Mouse (Mus musculus): ENCODE measurements around the gene Hs3st5. TPM values are rescaled to one million over a fixed set of nuclear protein-coding genes. Genes with fewer than 3 reads are reported as not detected.

Gene Hs3st5
- polyA plus RNA-seq, 1 experiment from 2014 or later = 1.4 TPM

GRCm38 (mm10) chr10:36493566-36493965 lies 13.0 kb upstream of the Hs3st5 start:
- 87% methylated on average over 1 of the region's 1 CpGs for whole genome bisulfite sequencing
- H3K4me2 ChIP-seq (ENCODE audit: low read depth, low read length, severe bottlenecking) = no peak overlapping the region
- no peak for ATAC-seq (replicated peaks; ENCODE audit: low FRiP score)

GRCm38 (mm10) chr10:36499713-36500112 lies 6.9 kb upstream of the Hs3st5 start:
- H3K36me3 ChIP-seq (ENCODE audit: control insufficient read depth, insufficient read depth, low read length) = no peaks in the 10 kb centered on the region
- H3K4me3 ChIP-seq (ENCODE audit: low read depth, low read length) = no peak overlapping the region
- no peak overlapping the region for H3K4me2 ChIP-seq (ENCODE audit: low read depth, low read length, severe bottlenecking)
- ATAC-seq (replicated peaks; ENCODE audit: low FRiP score) (no peak), DNase-seq (ENCODE audit: low spot score) (no peak)
- no peaks in the 10 kb centered on the region for H3K4me1 ChIP-seq (replicated peaks; ENCODE audit: control insufficient read depth, insufficient read depth, low read length)
- no peak overlapping the region for H3K9ac ChIP-seq (ENCODE audit: low read length)
- H3K9me3 ChIP-seq (ENCODE audit: control insufficient read depth, low read length) = no peaks in the 10 kb centered on the region
- WGBS = 95% methylated on average over 1 of the region's 1 CpGs
- no peaks in the 10 kb centered on the region for H3K27me3 ChIP-seq (ENCODE audit: control insufficient read depth, insufficient read depth, low read length)
- no peak overlapping the region for H3K27ac ChIP-seq (ENCODE audit: low read depth, low read length)

More at GRCm38 (mm10) chr10:36493566-36493965, 13.0 kb upstream of the Hs3st5 start:
- H3K4me1 ChIP-seq (replicated peaks; ENCODE audit: control insufficient read depth, insufficient read depth, low read length) = no peaks in the 10 kb centered on the region
- H3K9ac ChIP-seq (ENCODE audit: low read length) = no peak overlapping the region
- H3K27ac ChIP-seq (ENCODE audit: low read depth, low read length) = no peak overlapping the region
- no peak overlapping the region for H3K4me3 ChIP-seq (ENCODE audit: low read depth, low read length)
- no peaks in the 10 kb centered on the region for H3K27me3 ChIP-seq (ENCODE audit: control insufficient read depth, insufficient read depth, low read length)
- H3K9me3 ChIP-seq (ENCODE audit: control insufficient read depth, low read length) = no peaks in the 10 kb centered on the region
- H3K36me3 ChIP-seq (ENCODE audit: control insufficient read depth, insufficient read depth, low read length) = no peaks in the 10 kb centered on the region
- no peak for DNase-seq (ENCODE audit: low spot score)

GRCm38 (mm10) chr10:36506033-36506726 lies 434 bp upstream of the Hs3st5 start:
- no peaks in the 10 kb centered on the region for H3K9me3 ChIP-seq (ENCODE audit: control insufficient read depth, low read length)
- H3K9ac ChIP-seq (ENCODE audit: low read length) = peak overlapping the region; percentile 9; the same call in 1 of the 2 replicates
- peak; percentile 71 for ATAC-seq (replicated peaks; ENCODE audit: low FRiP score)
- 11% methylated on average over 13 of the region's 13 CpGs for WGBS
- H3K4me2 ChIP-seq (ENCODE audit: low read depth, low read length, severe bottlenecking) = peak overlapping the region; percentile 91
- no peak overlapping the region for H3K27ac ChIP-seq (ENCODE audit: low read depth, low read length)
- peak; percentile 56 for DNase-seq (ENCODE audit: low spot score)
- no peaks in the 10 kb centered on the region for H3K36me3 ChIP-seq (ENCODE audit: control insufficient read depth, insufficient read depth, low read length)
- H3K4me1 ChIP-seq (replicated peaks; ENCODE audit: control insufficient read depth, insufficient read depth, low read length) = peaks cover 2% of the 10 kb centered on the region; the same call in 1 of the 2 replicates
- peaks cover 9% of the 10 kb centered on the region; the same call in 1 of the 2 replicates for H3K27me3 ChIP-seq (ENCODE audit: control insufficient read depth, insufficient read depth, low read length)
- peak overlapping the region; percentile 65 for H3K4me3 ChIP-seq (ENCODE audit: low read depth, low read length)

- Histone ChIP-seq H3K27ac (ENCODE audit: low read depth, low read length) (no peak overlapping the region), H3K4me3 (ENCODE audit: low read depth, low read length) (peak overlapping the region; percentile 65), H3K9me3 (ENCODE audit: control insufficient read depth, low read length) (no peaks in the 10 kb centered on the region), H3K9ac (ENCODE audit: low read length) (peak overlapping the region; percentile 9), H3K4me1 (replicated peaks; ENCODE audit: control insufficient read depth, insufficient read depth, low read length) (peaks cover 2% of the 10 kb centered on the region; the same call in 1 of the 2 replicates), H3K4me2 (ENCODE audit: low read depth, low read length, severe bottlenecking) (peak overlapping the region; percentile 91), H3K36me3 (ENCODE audit: control insufficient read depth, insufficient read depth, low read length) (no peaks in the 10 kb centered on the region), H3K27me3 (ENCODE audit: control insufficient read depth, insufficient read depth, low read length) (peaks cover 9% of the 10 kb centered on the region; the same call in 1 of the 2 replicates)
- under 1% methylated on average over 15 of the region's 15 CpGs for WGBS
- ATAC-seq (replicated peaks; ENCODE audit: low FRiP score) = no peak
- DNase-seq (ENCODE audit: low spot score) = no peak
These were observed 899 bp downstream of the Hs3st5 start for GRCm38 (mm10) chr10:36507556-36507870.

- H3K9ac ChIP-seq (ENCODE audit: low read length) = peak overlapping the region; percentile 29; the same call in 1 of the 2 replicates
- DNase-seq (ENCODE audit: low spot score) (peak; percentile 55), ATAC-seq (replicated peaks; ENCODE audit: low FRiP score) (no peak)
- H3K9me3 ChIP-seq (ENCODE audit: control insufficient read depth, low read length) = no peaks in the 10 kb centered on the region
- peaks cover 2% of the 10 kb centered on the region; the same call in 1 of the 2 replicates for H3K4me1 ChIP-seq (replicated peaks; ENCODE audit: control insufficient read depth, insufficient read depth, low read length)
- H3K27me3 ChIP-seq (ENCODE audit: control insufficient read depth, insufficient read depth, low read length) = peaks cover 9% of the 10 kb centered on the region; the same call in 1 of the 2 replicates
- H3K27ac ChIP-seq (ENCODE audit: low read depth, low read length) = no peak overlapping the region
- under 1% methylated on average over 18 of the region's 18 CpGs for WGBS
- H3K4me2 ChIP-seq (ENCODE audit: low read depth, low read length, severe bottlenecking) = peak overlapping the region; percentile 91
- peak overlapping the region; percentile 65 for H3K4me3 ChIP-seq (ENCODE audit: low read depth, low read length)
- H3K36me3 ChIP-seq (ENCODE audit: control insufficient read depth, insufficient read depth, low read length) = no peaks in the 10 kb centered on the region
These were observed 1.5 kb downstream of the Hs3st5 start for GRCm38 (mm10) chr10:36507991-36508546.

- no peak overlapping the region for H3K4me2 ChIP-seq (ENCODE audit: low read depth, low read length, severe bottlenecking)
- no peak overlapping the region for H3K9ac ChIP-seq (ENCODE audit: low read length)
- DNase-seq (ENCODE audit: low spot score) (no peak), ATAC-seq (replicated peaks; ENCODE audit: low FRiP score) (no peak)
- H3K4me3 ChIP-seq (ENCODE audit: low read depth, low read length) = no peak overlapping the region
- H3K4me1 ChIP-seq (replicated peaks; ENCODE audit: control insufficient read depth, insufficient read depth, low read length) = peaks cover 2% of the 10 kb centered on the region; the same call in 1 of the 2 replicates
- no peak overlapping the region for H3K27ac ChIP-seq (ENCODE audit: low read depth, low read length)
- 41% methylated on average over 4 of the region's 4 CpGs for WGBS
- no peaks in the 10 kb centered on the region for H3K36me3 ChIP-seq (ENCODE audit: control insufficient read depth, insufficient read depth, low read length)
- H3K9me3 ChIP-seq (ENCODE audit: control insufficient read depth, low read length) = no peaks in the 10 kb centered on the region
- H3K27me3 ChIP-seq (ENCODE audit: control insufficient read depth, insufficient read depth, low read length) = peaks cover 9% of the 10 kb centered on the region; the same call in 1 of the 2 replicates
These were observed 2.9 kb downstream of the Hs3st5 start for GRCm38 (mm10) chr10:36509477-36509876.

- ATAC-seq (replicated peaks; ENCODE audit: low FRiP score) = no peak
- Histone ChIP-seq H3K4me1 (replicated peaks; ENCODE audit: control insufficient read depth, insufficient read depth, low read length) (no peaks in the 10 kb centered on the region), H3K36me3 (ENCODE audit: control insufficient read depth, insufficient read depth, low read length) (no peaks in the 10 kb centered on the region), H3K27ac (ENCODE audit: low read depth, low read length) (no peak overlapping the region), H3K4me2 (ENCODE audit: low read depth, low read length, severe bottlenecking) (no peak overlapping the region), H3K27me3 (ENCODE audit: control insufficient read depth, insufficient read depth, low read length) (no peaks in the 10 kb centered on the region), H3K9ac (ENCODE audit: low read length) (no peak overlapping the region), H3K9me3 (ENCODE audit: control insufficient read depth, low read length) (no peaks in the 10 kb centered on the region), H3K4me3 (ENCODE audit: low read depth, low read length) (no peak overlapping the region)
- DNase-seq (ENCODE audit: low spot score) = no peak
These were observed 17.3 kb downstream of the Hs3st5 start for GRCm38 (mm10) chr10:36523881-36524280.

GRCm38 (mm10) chr10:36533633-36534335 lies 27.2 kb downstream of the Hs3st5 start:
- Histone ChIP-seq H3K36me3 (ENCODE audit: control insufficient read depth, insufficient read depth, low read length) (no peaks in the 10 kb centered on the region), H3K4me3 (ENCODE audit: low read depth, low read length) (no peak overlapping the region), H3K9ac (ENCODE audit: low read length) (no peak overlapping the region), H3K4me2 (ENCODE audit: low read depth, low read length, severe bottlenecking) (no peak overlapping the region), H3K4me1 (replicated peaks; ENCODE audit: control insufficient read depth, insufficient read depth, low read length) (0 out of 2 replicates have a peak, but pooled peaks cover 2% of the 10 kb centered on the region), H3K27ac (ENCODE audit: low read depth, low read length) (no peak overlapping the region), H3K9me3 (ENCODE audit: control insufficient read depth, low read length) (no peaks in the 10 kb centered on the region), H3K27me3 (ENCODE audit: control insufficient read depth, insufficient read depth, low read length) (no peaks in the 10 kb centered on the region)
- ATAC-seq (replicated peaks; ENCODE audit: low FRiP score) (peak; percentile 72), DNase-seq (ENCODE audit: low spot score) (no peak)
- 15% methylated on average over 4 of the region's 4 CpGs for whole genome bisulfite sequencing
